Mouse (Mus musculus): ENCODE data around the gene Fkbpl. TPM values are rescaled to one million over a fixed set of nuclear protein-coding genes. Genes with fewer than 3 reads are reported as not detected.

Gene Fkbpl
- polyA plus RNA-seq, 1 experiment from 2014 or later = 22.5 TPM

DNA sequence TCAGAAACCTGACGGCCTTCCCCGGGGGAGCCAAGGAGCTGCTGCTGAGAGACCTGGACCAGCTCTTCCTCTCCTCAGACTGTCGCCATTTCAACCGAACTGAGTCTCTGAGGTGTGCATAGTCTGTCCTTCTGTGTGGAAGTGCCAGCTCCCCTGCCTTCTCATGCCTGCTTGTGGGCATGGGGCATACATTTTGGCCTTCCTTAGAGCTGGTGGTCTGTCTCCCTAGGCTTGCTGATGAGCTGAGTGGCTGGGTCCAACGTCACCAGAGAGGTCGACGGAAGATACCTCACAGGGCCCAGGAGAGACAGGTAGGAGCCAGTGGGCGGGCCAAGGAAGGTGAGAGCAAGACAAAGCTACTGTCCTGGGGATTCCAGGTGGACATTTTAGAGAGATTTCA is 8.4 kb downstream of the Fkbpl start:
- ChIA-PET POLR2A (no interaction called here), CTCF (interaction anchor here (1.3 to 2.3 kb wide), 3 partner anchors 27 to 59 kb away, joined by 5 to 7 read pairs (median 5); no protein-coding TSS in a partner anchor)
- ATAC-seq (no peak), DNase-seq (ENCODE audit: low read depth, low spot score) (no peak)
- TF ChIP-seq CTCF (IDR thresholded peaks at IDR 0.05) = no peak
- no peaks in the 10 kb centered on the region for H3K27me3 ChIP-seq
- in situ Hi-C loops (cut with MboI; ENCODE audit: low pct_unique_long_range_greater_than_20kb) = no loop called here

DNA sequence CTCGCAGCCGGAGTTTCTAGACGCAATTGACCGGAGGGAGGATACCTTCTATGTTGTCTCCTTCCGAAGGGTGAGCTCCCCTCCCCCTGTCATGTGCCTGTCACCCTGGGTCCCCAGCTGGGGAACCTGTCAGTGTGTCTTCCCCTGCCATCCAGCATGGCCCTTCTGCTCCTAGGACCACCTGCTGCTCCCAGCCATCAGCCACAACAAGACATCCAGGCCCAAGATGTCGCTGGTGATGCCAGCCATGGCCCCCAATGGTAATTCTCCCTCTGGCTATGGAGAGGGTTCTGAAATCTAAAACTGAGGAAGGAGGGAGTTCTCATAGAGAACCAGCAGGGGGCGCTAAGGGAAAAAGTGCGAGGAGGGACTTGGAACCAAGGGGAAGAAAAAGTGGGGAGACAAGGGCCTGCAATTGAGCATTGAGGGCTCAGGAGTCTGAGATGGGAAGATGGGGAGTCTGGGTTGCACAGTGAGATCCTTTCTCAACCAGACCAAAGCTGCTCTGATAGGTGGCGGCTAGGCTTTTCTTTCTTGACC is 9.3 kb downstream of the Fkbpl start:
- H3K27me3 ChIP-seq = no peaks in the 10 kb centered on the region
- DNase-seq (ENCODE audit: low read depth, low spot score) = no peak
- ChIA-PET POLR2A (no interaction called here), CTCF (interaction anchor here (1.3 to 1.4 kb wide), 2 partner anchors 27 to 58 kb away, joined by 5 read pairs; no protein-coding TSS in a partner anchor)
- ATAC-seq = no peak
- no peak for TF ChIP-seq CTCF (IDR thresholded peaks at IDR 0.05)
- in situ Hi-C loops (cut with MboI; ENCODE audit: low pct_unique_long_range_greater_than_20kb) = no loop called here

DNA sequence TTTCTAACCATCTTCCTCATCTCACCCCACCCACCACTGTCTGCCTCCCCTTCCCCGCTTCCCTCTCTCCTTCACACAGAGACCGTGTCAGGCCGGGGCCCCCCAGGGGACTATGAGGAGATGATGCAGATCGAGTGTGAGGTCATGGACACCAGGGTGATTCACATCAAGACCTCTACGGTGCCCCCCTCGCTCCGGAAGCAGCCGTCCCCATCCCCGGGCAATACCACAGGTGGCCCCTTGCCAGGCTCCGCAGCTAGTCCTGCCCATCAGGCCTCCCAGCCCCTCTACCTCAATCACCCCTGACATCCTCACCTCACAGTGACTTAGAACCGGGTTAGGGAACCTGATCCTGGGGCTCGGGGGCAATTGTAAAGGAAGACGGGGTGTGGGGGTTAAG is 9.8 kb downstream of the Fkbpl start:
- ChIA-PET POLR2A (no interaction called here), CTCF (interaction anchor here (1.4 kb wide), 1 partner anchor 58 kb away, joined by 5 read pairs; no protein-coding TSS in a partner anchor)
- no peak for TF ChIP-seq CTCF (IDR thresholded peaks at IDR 0.05)
- ATAC-seq = no peak
- in situ Hi-C loops (cut with MboI; ENCODE audit: low pct_unique_long_range_greater_than_20kb) = no loop called here
- H3K27me3 ChIP-seq = no peaks in the 10 kb centered on the region
- no peak for DNase-seq (ENCODE audit: low read depth, low spot score)

DNA sequence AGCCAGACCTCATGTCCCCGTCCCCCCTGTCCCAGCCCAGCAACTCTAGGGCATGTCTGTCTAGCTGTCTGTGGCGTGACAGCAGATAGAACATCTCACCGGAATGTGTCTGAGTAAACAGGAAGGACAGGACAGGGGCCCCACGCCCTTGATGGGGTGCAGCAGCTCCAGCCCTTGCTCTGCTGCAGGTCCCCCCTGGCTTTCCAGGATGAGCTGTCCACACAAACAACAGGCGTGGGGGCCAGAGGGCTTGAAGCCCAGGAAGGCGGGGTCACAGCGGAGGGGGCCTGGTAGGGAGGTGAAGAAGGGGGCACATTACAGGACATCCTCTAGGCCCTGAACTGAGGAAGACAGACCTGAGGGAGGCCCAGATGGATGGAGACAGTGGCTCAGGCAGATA is 10.6 kb downstream of the Fkbpl start:
- CTCF ChIA-PET = interaction anchor here (1.0 to 2.3 kb wide), 5 partner anchors 11 to 57 kb away, joined by 3 to 7 read pairs (median 4); partner anchors contain the start of gene Fkbpl
- DNase-seq (ENCODE audit: low read depth, low spot score) = no peak

DNA sequence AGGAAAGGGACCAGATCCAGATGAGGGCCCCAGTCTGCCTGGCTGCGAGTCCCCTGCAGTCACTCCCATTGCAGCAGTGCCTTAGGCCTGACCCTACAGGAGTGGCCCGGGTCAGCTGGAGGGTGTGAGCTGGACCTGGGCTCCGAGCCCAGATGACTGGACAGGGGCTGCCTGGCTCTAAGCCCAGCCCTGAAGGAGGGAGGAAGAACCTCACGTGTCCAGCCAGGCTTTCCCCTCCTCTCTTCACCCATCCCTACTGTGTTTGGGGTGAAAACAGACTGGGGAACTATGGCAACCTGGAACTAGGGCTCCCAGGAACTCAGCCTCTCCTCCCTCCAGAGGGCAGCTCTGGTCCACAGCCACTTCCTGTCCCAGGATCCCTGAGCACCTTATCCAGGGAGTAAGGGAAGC is 11.0 kb downstream of the Fkbpl start:
- DNase-seq (ENCODE audit: low read depth, low spot score) (peak; percentile 96), ATAC-seq (peak; percentile 77)
- POLR2A ChIA-PET = interaction anchor here (0.7 to 1.2 kb wide), 2 partner anchors 9 to 29 kb away, joined by 3 read pairs; no protein-coding TSS in a partner anchor

More for the DNA sequence above, 10.6 kb downstream of the Fkbpl start:
- H3K27me3 ChIP-seq = no peaks in the 10 kb centered on the region
- in situ Hi-C loops (cut with MboI; ENCODE audit: low pct_unique_long_range_greater_than_20kb) = no loop called here
- TF ChIP-seq CTCF (IDR thresholded peaks at IDR 0.05) = no peak
- POLR2A ChIA-PET = interaction anchor here (0.7 to 1.2 kb wide), 2 partner anchors 9 to 29 kb away, joined by 3 read pairs; no protein-coding TSS in a partner anchor
- peak; percentile 20 for ATAC-seq

DNA sequence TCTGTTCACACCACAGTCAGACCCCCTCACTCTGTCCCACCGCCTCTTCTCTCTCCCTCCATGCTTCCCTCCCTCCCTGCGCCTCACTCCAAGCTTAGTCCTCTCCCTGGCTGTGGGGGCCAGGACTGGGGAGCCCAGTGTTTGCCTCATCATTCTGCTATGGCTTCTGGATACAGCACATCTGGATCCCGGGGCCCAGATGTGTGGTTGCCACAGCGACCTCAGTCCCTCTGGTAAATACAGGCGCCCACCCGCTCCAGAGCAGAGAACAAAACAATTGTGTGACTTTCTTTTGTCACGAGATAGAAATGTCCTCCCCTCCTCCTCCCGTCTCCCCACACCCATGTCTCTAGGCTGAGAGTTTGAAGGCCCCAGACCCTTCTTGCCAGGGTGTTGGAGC is 12.1 kb downstream of the Fkbpl start:
- ChIA-PET CTCF (interaction anchor here (1.6 to 2.3 kb wide), 2 partner anchors 41 to 55 kb away, joined by 6 to 7 read pairs; no protein-coding TSS in a partner anchor), POLR2A (no interaction called here)
- H3K27me3 ChIP-seq = no peaks in the 10 kb centered on the region
- ATAC-seq (no peak), DNase-seq (ENCODE audit: low read depth, low spot score) (no peak)
- in situ Hi-C loops (cut with MboI; ENCODE audit: low pct_unique_long_range_greater_than_20kb) = no loop called here
- TF ChIP-seq CTCF (IDR thresholded peaks at IDR 0.05) = no peak

More for the DNA sequence above, 11.0 kb downstream of the Fkbpl start:
- no peaks in the 10 kb centered on the region for H3K27me3 ChIP-seq
- CTCF ChIA-PET = interaction anchor here (1.0 to 2.3 kb wide), 5 partner anchors 11 to 56 kb away, joined by 3 to 7 read pairs (median 4); partner anchors contain the start of gene Fkbpl
- no peak for TF ChIP-seq CTCF (IDR thresholded peaks at IDR 0.05)
- in situ Hi-C loops (cut with MboI; ENCODE audit: low pct_unique_long_range_greater_than_20kb) = no loop called here

DNA sequence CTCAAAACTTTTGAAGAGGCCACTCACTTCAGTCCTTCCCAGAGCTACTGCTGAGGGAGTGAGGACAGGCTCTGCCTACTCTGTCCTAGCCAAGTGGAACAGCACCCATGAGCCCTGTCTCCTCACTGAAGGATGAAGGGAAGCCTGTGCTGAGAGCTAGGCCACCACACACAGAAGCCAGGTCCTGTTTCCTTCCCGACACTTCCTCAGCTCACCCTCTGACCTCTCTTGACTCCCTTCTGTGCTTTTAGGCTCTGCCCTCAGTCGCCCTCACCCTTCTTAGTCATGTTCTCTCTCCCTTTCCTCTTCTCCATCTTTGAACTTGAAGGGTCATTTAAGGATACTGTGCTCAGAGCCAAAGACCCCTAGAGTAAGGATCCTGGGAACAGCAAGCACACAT is 12.7 kb downstream of the Fkbpl start:
- in situ Hi-C loops (cut with MboI; ENCODE audit: low pct_unique_long_range_greater_than_20kb) = no loop called here
- CTCF ChIA-PET = interaction anchor here (2.3 kb wide), 1 partner anchor 55 kb away, joined by 7 read pairs; no protein-coding TSS in a partner anchor

DNA sequence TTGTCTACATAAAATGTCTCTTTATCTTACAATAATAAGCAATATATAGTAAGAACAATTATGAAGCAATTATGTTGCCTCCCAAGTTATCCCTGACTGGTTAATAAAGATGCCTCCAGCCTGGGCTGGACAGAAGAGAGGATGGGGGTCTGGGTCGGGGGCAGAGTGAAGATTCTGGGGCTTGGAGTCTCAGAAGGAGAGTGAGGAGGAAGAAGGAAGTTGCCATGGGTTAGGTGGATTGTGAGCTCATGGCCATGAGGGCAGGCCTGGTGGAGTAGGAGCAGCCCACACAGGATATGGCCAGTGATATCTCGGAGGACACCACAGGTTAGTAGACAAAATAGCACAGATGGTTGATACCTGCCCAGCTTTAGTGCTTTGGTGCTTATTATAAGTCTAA is 13.6 kb downstream of the Fkbpl start:
- DNase-seq (ENCODE audit: low read depth, low spot score) (no peak), ATAC-seq (no peak)
- no peak for TF ChIP-seq CTCF (IDR thresholded peaks at IDR 0.05)
- ChIA-PET CTCF (no interaction called here), POLR2A (no interaction called here)
- in situ Hi-C loops (cut with MboI; ENCODE audit: low pct_unique_long_range_greater_than_20kb) = no loop called here
- no peaks in the 10 kb centered on the region for H3K27me3 ChIP-seq

More for the DNA sequence above, 12.7 kb downstream of the Fkbpl start:
- no peak for TF ChIP-seq CTCF (IDR thresholded peaks at IDR 0.05)
- no peak for ATAC-seq
- POLR2A ChIA-PET = no interaction called here
- H3K27me3 ChIP-seq = no peaks in the 10 kb centered on the region
- DNase-seq (ENCODE audit: low read depth, low spot score) = no peak

DNA sequence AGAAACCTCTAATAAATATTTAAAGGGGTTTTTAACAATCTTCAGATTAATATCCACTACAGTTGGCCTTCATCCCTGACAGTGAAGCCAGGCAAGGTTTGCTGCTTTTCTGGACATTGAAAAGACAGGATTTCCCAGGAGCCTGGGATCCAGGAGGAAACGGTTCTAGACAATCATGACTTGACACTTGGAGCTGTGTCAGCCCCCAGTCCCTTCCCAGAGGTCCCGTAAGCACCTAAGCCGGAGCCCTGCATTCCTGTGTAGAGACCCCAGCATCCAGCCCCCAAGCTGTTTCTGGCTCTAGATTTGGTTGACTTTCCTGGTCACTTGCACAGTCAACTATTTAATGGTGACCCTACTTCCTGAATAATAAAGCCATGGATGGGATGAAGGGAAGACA is 14.0 kb downstream of the Fkbpl start:
- no peaks in the 10 kb centered on the region for H3K27me3 ChIP-seq
- ATAC-seq = no peak

DNA sequence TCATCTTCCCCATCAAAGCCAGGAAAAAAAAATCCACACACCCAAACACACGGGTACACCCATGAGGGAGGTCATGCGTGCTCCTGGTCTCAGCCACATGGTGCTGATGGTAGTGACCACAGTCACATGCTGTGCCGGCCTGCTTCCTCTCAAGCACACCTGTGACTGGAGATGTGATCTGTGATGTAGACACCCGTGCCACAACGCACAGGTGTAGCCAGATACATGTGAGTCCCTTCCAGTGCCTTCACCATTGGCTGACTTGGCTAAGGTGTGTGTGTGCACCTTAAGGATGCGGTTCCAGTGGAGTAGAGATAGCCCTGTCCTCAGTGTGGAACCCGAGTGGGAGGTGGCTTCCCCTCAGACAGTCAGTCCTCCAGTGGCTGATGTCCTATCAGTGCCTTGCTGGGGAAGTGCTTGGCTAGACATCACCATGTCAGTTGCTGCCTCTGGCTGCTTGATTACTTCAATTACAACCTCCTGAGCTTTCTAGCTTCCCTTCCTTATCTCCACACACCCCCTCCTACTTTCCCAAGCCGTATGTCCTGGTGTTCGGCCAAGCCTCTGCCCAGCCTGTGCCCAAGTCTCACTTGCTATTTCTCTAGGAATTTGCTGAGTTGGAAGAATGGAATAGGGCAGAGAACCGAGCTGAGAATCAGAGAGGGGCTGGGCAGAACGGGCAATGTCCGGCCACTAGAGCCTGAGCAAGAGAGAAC is 14.8 kb downstream of the Fkbpl start:
- DNase-seq (ENCODE audit: low read depth, low spot score) (no peak), ATAC-seq (no peak)
- H3K27me3 ChIP-seq = no peaks in the 10 kb centered on the region
- in situ Hi-C loops (cut with MboI; ENCODE audit: low pct_unique_long_range_greater_than_20kb) = no loop called here
- CTCF ChIA-PET = no interaction called here
- TF ChIP-seq CTCF (IDR thresholded peaks at IDR 0.05) = no peak
- POLR2A ChIA-PET = interaction anchor here (1.0 kb wide), 1 partner anchor 23 kb away, joined by 3 read pairs; no protein-coding TSS in a partner anchor

More for the DNA sequence above, 14.0 kb downstream of the Fkbpl start:
- no peak for TF ChIP-seq CTCF (IDR thresholded peaks at IDR 0.05)
- in situ Hi-C loops (cut with MboI; ENCODE audit: low pct_unique_long_range_greater_than_20kb) = no loop called here
- no peak for DNase-seq (ENCODE audit: low read depth, low spot score)
- ChIA-PET POLR2A (interaction anchor here (1.0 kb wide), 1 partner anchor 24 kb away, joined by 3 read pairs; no protein-coding TSS in a partner anchor), CTCF (no interaction called here)

DNA sequence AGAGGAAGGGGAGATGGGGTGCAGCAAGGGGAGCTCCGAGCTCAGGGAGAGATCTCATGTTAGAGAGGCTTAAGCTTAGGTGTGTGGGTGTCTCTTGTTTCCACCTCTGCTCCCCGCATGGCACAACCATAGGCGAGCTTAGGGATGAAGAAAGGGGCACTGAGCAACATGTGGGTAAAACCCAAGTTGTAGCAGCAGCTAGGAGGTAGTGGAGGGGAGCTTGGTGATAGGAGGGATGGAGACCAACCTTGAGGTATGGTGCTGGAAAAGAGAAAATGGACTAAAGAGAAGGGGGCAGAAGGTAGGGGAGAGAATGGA is 15.3 kb downstream of the Fkbpl start:
- TF ChIP-seq CTCF (IDR thresholded peaks at IDR 0.05) = no peak
- DNase-seq (ENCODE audit: low read depth, low spot score) (no peak), ATAC-seq (no peak)
- POLR2A ChIA-PET = interaction anchor here (0.6 kb wide), 1 partner anchor 1611 kb away, joined by 3 read pairs; no protein-coding TSS in a partner anchor
- H3K27me3 ChIP-seq = no peaks in the 10 kb centered on the region
- in situ Hi-C loops (cut with MboI; ENCODE audit: low pct_unique_long_range_greater_than_20kb) = loop anchor here (5.0 kb wide), 1 partner anchor 37 kb away; no protein-coding TSS in a partner anchor
- CTCF ChIA-PET = no interaction called here
